In genomic region chr7:125581317-125581672, GRCm38 (mm10) we compare ENCODE assay signal across 8 mouse cellular contexts. TPM values are rescaled to one million over a fixed set of nuclear protein-coding genes. Genes with fewer than 3 reads are reported as not detected.
A peak's percentile ranks its signal among the peaks of the same experiment; 100 is the strongest.
DNase-seq lines count a peak whose midpoint lies in the region; ATAC-seq and TF ChIP-seq lines count a peak whose summit lies in the region.

No protein-coding gene starts in this region.

- TF ChIP-seq CTCF in gastrocnemius, adult 2 months (IDR thresholded peaks at IDR 0.05): no peak; the same call in 1 of the 2 replicates
- peak; percentile 99 for TF ChIP-seq CTCF in hindbrain, postnatal 0 days (IDR thresholded peaks at IDR 0.05; ENCODE audit: low read depth)

- H3K27me3 ChIP-seq in hindbrain, postnatal 0 days (ENCODE audit: insufficient read depth, low read length): no peaks in the 10 kb centered on the region

- H3K9ac ChIP-seq in hindbrain, postnatal 0 days (replicated peaks; ENCODE audit: low read length): no peak overlapping the region

- H3K9me3 ChIP-seq in hindbrain, postnatal 0 days (ENCODE audit: low read length): no peaks in the 10 kb centered on the region

- H3K36me3 ChIP-seq in hindbrain, postnatal 0 days (ENCODE audit: insufficient read depth, low read length): no peaks in the 10 kb centered on the region

- peak overlapping the region; percentile 78 for H3K27ac ChIP-seq in gastrocnemius, adult 2 months
- H3K27ac ChIP-seq in hindbrain, postnatal 0 days: no peak overlapping the region

- peaks cover 8% of the 10 kb centered on the region; the same call in 1 of the 2 replicates for H3K4me1 ChIP-seq in hindbrain, postnatal 0 days (ENCODE audit: insufficient read depth, low read length)

- WGBS in hindbrain, postnatal 0 days: under 1% methylated on average over 21 of the region's 21 CpGs

- intact Hi-C loops in gastrocnemius, adult 2 months (cut with DNase I): loop anchor here (1.0 to 2.0 kb wide), 2 partner anchors 111 to 160 kb away; no protein-coding TSS in a partner anchor

- H3K4me3 ChIP-seq in gastrocnemius, adult 2 months: peak overlapping the region; percentile 69
- H3K4me3 ChIP-seq in hindbrain, postnatal 0 days (ENCODE audit: low read length): peak overlapping the region; percentile 26

- peak overlapping the region; percentile 63 for H3K4me2 ChIP-seq in hindbrain, postnatal 0 days (ENCODE audit: low read depth, low read length)

- DNase-seq in ZHBTc4 (ENCODE audit: low read depth, low spot score): peak; percentile 85
- DNase-seq in cerebellum, postnatal 4 days (ENCODE audit: low spot score in 2 of 2): peak; percentile 84 to 91
- peak; percentile 91 for DNase-seq in gastrocnemius, adult 2 months
- DNase-seq in hindbrain, postnatal 0 days (ENCODE audit: low spot score): peak; percentile 90
- DNase-seq in left cerebral cortex, adult 18-20 months (ENCODE audit: low spot score in 2 of 2): peak; percentile 90 to 93
- DNase-seq in lung, postnatal 4 days: peak; percentile 90 to 93
- peak; percentile 56 for DNase-seq in retina, postnatal 7 days (ENCODE audit: low read depth, low spot score)
- peak; percentile 79 to 84 for DNase-seq in urinary bladder, adult 18-20 months (ENCODE audit: low spot score in 2 of 2)

- peak; percentile 85 for ATAC-seq in hindbrain, postnatal 0 days

RNA-seq across cellular contexts. Expression of gene Il21r, which starts 21.9 kb away (rescaled TPM):
- not detected for total RNA-seq in gastrocnemius, adult 2 months (2021)
- total RNA-seq in hindbrain, postnatal 0 days (2014; rRNA removed): 0.52 TPM in 1 of 2 replicates, not detected in the other
- 0.29 and 0.40 TPM in 2 replicates for polyA plus RNA-seq in hindbrain, postnatal 0 days (2015; fragmentation: Nextera tagmentation; extraction: Ambion mirVana)
- 1 to 10 TPM; 1.2 to 1.5 TPM for total RNA-seq in left cerebral cortex, adult 18-20 months (2021)

RNA-seq across cellular contexts. Expression of gene Il4ra, which starts 29.4 kb away (rescaled TPM):
- 1 to 10 TPM; 5.1 to 6.5 TPM for total RNA-seq in gastrocnemius, adult 2 months (2021)
- total RNA-seq in hindbrain, postnatal 0 days (2014; rRNA removed): 13.3 and 14.3 TPM in 2 replicates
- polyA plus RNA-seq in hindbrain, postnatal 0 days (2015; fragmentation: Nextera tagmentation; extraction: Ambion mirVana): 4.5 and 5.0 TPM in 2 replicates
- total RNA-seq in left cerebral cortex, adult 18-20 months (2021): 1 to 10 TPM; 9.0 to 9.2 TPM
